Mouse (Mus musculus) limb, embryonic 14.5 days (tissue): ENCODE results near the gene Tchhl1. TPM values are rescaled to one million over a fixed set of nuclear protein-coding genes. Genes with fewer than 3 reads are reported as not detected.
A peak's percentile ranks its signal among the peaks of the same experiment; 100 is the strongest.

Experiments
- ATAC-seq: fragments of 200-750 bp; cut with Nextera tagmentation; 2 replicates; pipeline ENCODE4 v1.8.0; 2017; ENCODE audit warnings: low read depth, moderate number of reproducible peaks, moderate TSS enrichment; ENCODE audit not compliant: low FRiP score
- DNase-seq: peaks from one replicate; pipeline ENCODE4 v3.0.0-alpha.2; 2015; ENCODE audit warnings: low spot score
- H3K27ac ChIP-seq: fragments of 300-500 bp; sonication (generic); replicated peaks from 2 replicates; pipeline ENCODE4 v1.5.1; 2014; ENCODE audit warnings: low read depth, mild to moderate bottlenecking, low read length, moderate library complexity, mixed read lengths
- H3K27me3 ChIP-seq: fragments of 300-500 bp; sonication (generic); 2 replicates; pipeline ENCODE4 v1.6.1; 2014; ENCODE audit warnings: low read length, mixed read lengths; ENCODE audit not compliant: control insufficient read depth, insufficient read depth
- H3K36me3 ChIP-seq: fragments of 300-500 bp; sonication (generic); 2 replicates; pipeline ENCODE4 v1.6.1; 2014; ENCODE audit warnings: mild to moderate bottlenecking, low read length, moderate library complexity, mixed read lengths; ENCODE audit not compliant: control insufficient read depth, insufficient read depth
- H3K4me1 ChIP-seq: fragments of 300-500 bp; sonication (generic); 2 replicates; pipeline ENCODE4 v1.6.1; 2014; ENCODE audit warnings: antibody characterized with exemption, low read length, mixed read lengths; ENCODE audit not compliant: control insufficient read depth, insufficient read depth
- H3K4me2 ChIP-seq: fragments of 300-500 bp; sonication (generic); replicated peaks from 2 replicates; pipeline ENCODE4 v1.6.1; 2014; ENCODE audit warnings: low read depth, mild to moderate bottlenecking, low read length, moderate library complexity; ENCODE audit not compliant: severe bottlenecking
- H3K4me3 ChIP-seq: fragments of 300-500 bp; sonication (generic); replicated peaks from 2 replicates; pipeline ENCODE4 v1.5.1; 2014; ENCODE audit warnings: low read length
- H3K9ac ChIP-seq: fragments of 300-500 bp; sonication (generic); 2 replicates; pipeline ENCODE4 v1.6.1; 2014; ENCODE audit warnings: mild to moderate bottlenecking, low read depth, low read length, moderate library complexity; ENCODE audit not compliant: severe bottlenecking
- H3K9me3 ChIP-seq: fragments of 300-500 bp; sonication (generic); 2 replicates; pipeline ENCODE4 v1.6.1; 2016; ENCODE audit warnings: low read length; ENCODE audit not compliant: control insufficient read depth
- POLR2A ChIP-seq: fragments of 200-500 bp; IDR thresholded peaks from 2 replicates; pipeline ENCODE4 v1.8.0; 2012; ENCODE audit warnings: inconsistent platforms, mild to moderate bottlenecking, moderate library complexity, borderline replicate concordance; ENCODE audit not compliant: insufficient read depth, insufficient read length; ENCODE audit errors: extremely low read depth
- WGBS: fragments of 180-500 bp; shearing (Covaris S2); extraction: QIAGEN DNeasy Blood & Tissue Kit; methylation state at CpG from one replicate; pipeline ENCODE4 v1.1.7; 2014; 5-methylcytosine and 5-hydroxymethylcytosine counted together
- polyA plus RNA-seq, 2 experiments: library from polyadenylated mRNA; depleted of rRNA in 1 of 2; stranded (reverse) in 1 of 2; unstranded in 1 of 2; fragments of >200 nt; fragmentation: Nextera tagmentation in 1 of 2; extraction: Ambion mirVana in 1 of 2; gene quantifications; 2 replicates each; pipeline versions ENCODE4 v1.2.1 to v1.2.3; 2012 to 2014

The Tchhl1 gene
- polyA plus RNA-seq, 2 experiments, result not detected

DNA sequence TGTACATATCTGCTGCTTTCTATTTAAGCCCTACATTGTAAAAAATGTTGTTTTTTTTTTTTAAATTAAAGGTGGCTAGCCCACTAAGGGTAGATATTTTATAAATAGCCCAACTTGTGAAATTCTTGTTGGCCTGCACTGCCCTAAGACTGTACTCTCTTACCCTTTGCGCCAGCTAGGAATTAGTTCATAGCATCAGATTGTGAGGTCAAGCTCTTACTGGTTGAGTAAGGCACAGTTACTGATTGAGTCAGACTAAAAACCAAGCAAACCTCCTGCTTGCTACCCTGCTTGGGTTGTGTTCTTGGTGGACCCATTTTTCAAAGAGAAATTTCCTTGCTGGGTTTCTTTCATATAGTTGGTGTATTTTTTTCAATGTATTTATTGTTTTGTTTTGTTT lies 43.2 kb downstream of the Tchhl1 start:
- TF ChIP-seq POLR2A, result no peak
- Histone ChIP-seq H3K9ac (no peak overlapping the region), H3K27me3 (no peaks in the 10 kb centered on the region), H3K36me3 (no peaks in the 10 kb centered on the region), H3K27ac (no peak overlapping the region), H3K4me1 (no peaks in the 10 kb centered on the region), H3K9me3 (no peaks in the 10 kb centered on the region), H3K4me3 (no peak overlapping the region), H3K4me2 (no peak overlapping the region)
- DNase-seq, result no peak
- ATAC-seq, result no peak
- 90% methylated on average over 1 of the region's 1 CpGs for WGBS

DNA sequence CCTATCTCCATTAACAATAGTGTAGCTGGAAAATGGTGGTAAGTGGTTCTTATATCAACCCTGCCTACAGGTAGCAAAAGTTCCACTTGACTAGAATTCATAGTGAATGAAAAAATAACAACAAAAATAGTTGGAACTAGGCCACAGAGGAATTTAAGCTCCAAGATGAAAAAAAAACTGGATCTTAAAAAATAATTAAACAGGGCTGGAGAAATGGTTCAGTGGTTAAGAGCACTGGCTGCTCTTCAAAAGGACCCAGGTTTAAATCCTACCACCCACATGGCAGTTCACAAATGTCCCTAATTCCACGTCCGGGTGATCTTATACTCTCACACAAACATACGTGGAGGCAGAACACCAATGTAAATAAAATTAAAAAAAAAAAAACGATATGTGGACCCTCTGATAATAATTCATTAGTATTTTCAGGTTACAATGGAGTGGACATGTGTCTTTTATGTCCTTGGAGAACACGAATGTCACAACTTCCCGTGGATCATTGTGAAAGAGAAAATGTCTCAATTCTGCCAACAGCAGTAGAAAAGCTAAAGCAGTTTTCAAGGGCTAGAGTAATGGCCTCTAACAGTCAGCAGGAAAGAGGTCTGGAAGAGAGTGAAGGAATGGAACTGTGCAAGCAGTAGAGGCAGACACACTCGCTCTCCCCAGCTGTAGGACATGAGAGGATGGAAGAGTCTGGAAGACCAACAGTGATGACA lies 44.0 kb downstream of the Tchhl1 start:
- H3K9me3 ChIP-seq, result no peaks in the 10 kb centered on the region
- no peak for TF ChIP-seq POLR2A
- no peaks in the 10 kb centered on the region for H3K36me3 ChIP-seq
- H3K27ac ChIP-seq, result no peak overlapping the region
- ATAC-seq, result no peak
- no peaks in the 10 kb centered on the region for H3K4me1 ChIP-seq
- H3K27me3 ChIP-seq, result no peaks in the 10 kb centered on the region
- no peak overlapping the region for H3K4me3 ChIP-seq
- WGBS, result 77% methylated on average over 7 of the region's 7 CpGs
- no peak overlapping the region for H3K9ac ChIP-seq
- no peak overlapping the region for H3K4me2 ChIP-seq
- DNase-seq, result no peak

DNA sequence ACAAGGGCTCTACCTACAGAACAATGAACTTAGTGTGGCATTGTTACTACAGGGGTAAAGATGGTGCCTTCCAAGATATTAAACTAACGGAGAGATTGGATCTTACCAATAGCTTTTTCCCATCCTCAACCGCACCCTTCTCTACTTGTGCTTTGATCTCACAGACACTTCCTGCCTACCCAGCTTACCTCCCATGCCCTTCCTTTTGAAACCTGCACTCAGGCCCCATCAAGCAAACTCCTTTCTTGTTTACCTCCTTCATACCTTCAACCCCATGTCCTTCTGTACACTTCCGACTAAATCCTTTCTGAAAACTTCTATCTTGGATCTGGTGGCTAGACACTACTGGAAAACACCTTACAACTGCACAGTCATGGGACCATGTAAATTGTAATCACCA lies 46.1 kb downstream of the Tchhl1 start:
- Histone ChIP-seq H3K36me3 (no peaks in the 10 kb centered on the region), H3K9ac (no peak overlapping the region), H3K27ac (no peak overlapping the region), H3K9me3 (no peaks in the 10 kb centered on the region), H3K4me3 (no peak overlapping the region), H3K4me1 (no peaks in the 10 kb centered on the region), H3K27me3 (no peaks in the 10 kb centered on the region), H3K4me2 (no peak overlapping the region)
- 88% methylated on average over 3 of the region's 3 CpGs for WGBS
- no peak for DNase-seq
- no peak for TF ChIP-seq POLR2A
- ATAC-seq, result no peak

DNA sequence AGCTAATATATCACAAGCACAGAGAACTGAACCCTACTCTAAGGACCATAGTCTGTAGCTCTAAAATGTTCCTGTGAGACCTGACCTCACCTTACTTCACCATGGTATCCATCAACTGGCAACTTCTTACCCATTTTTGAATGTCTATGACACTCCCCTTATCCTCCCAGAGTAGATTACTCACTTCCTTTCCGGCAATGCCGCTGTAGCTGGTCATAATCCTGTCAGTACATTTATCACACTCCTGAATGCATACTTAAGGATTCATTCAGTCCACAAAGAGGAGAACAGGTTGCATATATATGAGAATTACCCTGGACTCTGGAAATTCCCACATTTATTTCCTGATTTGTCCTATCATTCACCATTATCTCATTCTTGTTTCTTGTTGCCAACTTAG lies 48.8 kb downstream of the Tchhl1 start:
- Histone ChIP-seq H3K9ac (no peak overlapping the region), H3K9me3 (no peaks in the 10 kb centered on the region), H3K36me3 (no peaks in the 10 kb centered on the region), H3K27me3 (no peaks in the 10 kb centered on the region), H3K4me2 (no peak overlapping the region), H3K4me3 (no peak overlapping the region), H3K4me1 (peaks cover 7% of the 10 kb centered on the region), H3K27ac (no peak overlapping the region)
- WGBS, result 73% methylated on average over 2 of the region's 2 CpGs
- no peak for ATAC-seq
- no peak for DNase-seq
- no peak for TF ChIP-seq POLR2A

DNA sequence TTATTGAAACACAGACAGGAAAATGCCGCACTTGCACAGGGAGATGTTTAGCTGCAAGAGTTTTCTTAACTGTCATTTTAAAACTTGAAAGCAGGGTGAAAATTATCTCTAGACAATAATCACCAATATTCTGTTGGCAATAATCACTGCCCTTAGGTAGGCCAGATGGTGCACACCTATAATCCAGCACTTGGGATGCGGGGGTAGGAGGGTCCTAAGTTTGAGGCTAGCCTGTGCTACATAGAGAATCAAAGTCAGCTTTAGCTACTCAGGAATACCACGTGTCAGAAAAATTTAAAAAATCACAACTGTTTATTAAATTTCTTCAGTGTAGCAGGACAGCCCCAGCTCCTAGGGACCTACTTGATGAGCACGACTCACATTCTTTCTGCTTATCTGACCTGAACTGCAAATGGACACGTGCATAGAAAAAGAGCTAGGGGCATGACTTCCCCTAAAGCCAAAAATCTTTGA lies 51.3 kb downstream of the Tchhl1 start:
- no peak for DNase-seq
- Histone ChIP-seq H3K9ac (peak overlapping the region; percentile 87; the same call in 1 of the 2 replicates), H3K4me3 (peak overlapping the region; percentile 72), H3K36me3 (0 out of 2 replicates have a peak, but pooled peaks cover 7% of the 10 kb centered on the region), H3K4me2 (peak overlapping the region; percentile 55), H3K27ac (peak overlapping the region; percentile 96; the same call in 1 of the 2 replicates), H3K9me3 (no peaks in the 10 kb centered on the region), H3K4me1 (peaks cover 10% of the 10 kb centered on the region), H3K27me3 (no peaks in the 10 kb centered on the region)
- WGBS, result 53% methylated on average over 5 of the region's 5 CpGs
- peak; percentile 3 for ATAC-seq
- TF ChIP-seq POLR2A, result no peak
